Mouse (Mus musculus) spleen, adult 2 months (tissue): Measurements from ENCODE around the gene Nbas. TPM values are rescaled to one million over a fixed set of nuclear protein-coding genes. Genes with fewer than 3 reads are reported as not detected.

Experiments used
- DNase-seq, 2 experiments: peaks; one replicate each; pipeline versions ENCODE4 v3.0.0 to v3.0.0-alpha.2; 2012 to 2021; ENCODE audit warnings: low spot score in 2 of 2, low read depth in 1 of 2
- H3K27ac ChIP-seq: fragments of 200-500 bp; 2 replicates; pipeline ENCODE4 v1.5.1; 2012; ENCODE audit warnings: low read length, inconsistent platforms; ENCODE audit not compliant: insufficient read depth
- H3K27me3 ChIP-seq: fragments of 200-500 bp; 2 replicates; pipeline ENCODE4 v1.6.1; 2012; ENCODE audit warnings: mild to moderate bottlenecking, moderate library complexity, low read length, inconsistent platforms; ENCODE audit not compliant: control insufficient read depth, insufficient read depth
- H3K36me3 ChIP-seq: fragments of 200-500 bp; 2 replicates; pipeline ENCODE4 v1.6.1; 2012; ENCODE audit warnings: mild to moderate bottlenecking, low read length, inconsistent platforms; ENCODE audit not compliant: control insufficient read depth, insufficient read depth
- H3K4me1 ChIP-seq: fragments of 200-500 bp; 2 replicates; pipeline ENCODE4 v1.6.1; 2011; ENCODE audit warnings: inconsistent platforms; ENCODE audit not compliant: control insufficient read depth, insufficient read depth, insufficient read length
- H3K4me3 ChIP-seq: fragments of 200-500 bp; 2 replicates; pipeline ENCODE4 v1.5.1; 2011; ENCODE audit warnings: mild to moderate bottlenecking, inconsistent platforms; ENCODE audit not compliant: insufficient read depth, insufficient read length; ENCODE audit errors: extremely low read depth
- CTCF ChIP-seq: fragments of 200-500 bp; IDR thresholded peaks from 2 replicates; pipeline ENCODE4 v1.5.1; 2011; ENCODE audit warnings: mild to moderate bottlenecking, inconsistent platforms; ENCODE audit not compliant: insufficient read depth, insufficient read length, insufficient replicate concordance; ENCODE audit errors: extremely low read depth
- POLR2A ChIP-seq: fragments of 200-500 bp; IDR thresholded peaks from 2 replicates; pipeline ENCODE4 v1.6.1; 2011; ENCODE audit warnings: low read depth, low read length, inconsistent platforms
- WGBS: fragments of 180-500 bp; shearing (Covaris S2); methylation state at CpG from one replicate; pipeline ENCODE4 v1.1.7; 2018; 5-methylcytosine and 5-hydroxymethylcytosine counted together
- polyA plus RNA-seq: library from polyadenylated mRNA; depleted of rRNA; stranded (reverse); fragments of >200 nt; gene quantifications from 2 replicates; pipeline ENCODE4 v1.2.3, GENCODE M21; 2012

Gene Nbas
- polyA plus RNA-seq, 1 experiment, result 7.9 TPM

- TF ChIP-seq CTCF (no peak), POLR2A (no peak)
- DNase-seq, result no peak
- no peak overlapping the region for H3K27ac ChIP-seq
- peaks cover 1% of the 10 kb centered on the region; the same call in 1 of the 2 replicates for H3K36me3 ChIP-seq
- WGBS, result 91% methylated on average over 2 of the region's 2 CpGs
- no peak overlapping the region for H3K4me3 ChIP-seq
- H3K27me3 ChIP-seq, result no peaks in the 10 kb centered on the region
- no peaks in the 10 kb centered on the region for H3K4me1 ChIP-seq
Observed at GRCm38 (mm10) chr12:13445486-13446065, 176.6 kb downstream of the Nbas start.

DNA sequence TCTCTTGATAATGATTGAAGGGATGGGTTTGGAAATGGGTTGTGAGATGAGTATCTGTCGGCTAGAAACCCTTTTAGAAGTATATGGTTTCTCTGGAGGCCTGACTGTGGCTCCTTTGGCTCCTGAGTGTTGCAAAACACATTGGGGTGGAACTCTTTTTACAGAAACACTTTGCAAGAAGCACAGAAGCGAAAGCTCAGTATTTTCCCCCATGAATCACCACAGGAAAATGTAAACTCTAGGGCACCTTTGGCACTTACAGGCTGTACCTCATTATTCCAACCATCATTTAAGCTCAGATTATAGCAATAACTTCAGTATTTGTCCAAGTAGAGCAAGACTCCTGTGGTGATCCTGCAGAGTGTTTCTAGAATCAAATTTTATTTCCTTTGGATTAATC lies 180.0 kb downstream of the Nbas start:
- Histone ChIP-seq H3K27ac (no peak overlapping the region), H3K4me1 (no peaks in the 10 kb centered on the region), H3K36me3 (0 out of 2 replicates have a peak, but pooled peaks cover 1% of the 10 kb centered on the region), H3K27me3 (no peaks in the 10 kb centered on the region), H3K4me3 (no peak overlapping the region)
- WGBS, result 93% methylated on average over 2 of the region's 2 CpGs
- no peak for DNase-seq
- TF ChIP-seq POLR2A, result no peak
- no peak for TF ChIP-seq CTCF

DNA sequence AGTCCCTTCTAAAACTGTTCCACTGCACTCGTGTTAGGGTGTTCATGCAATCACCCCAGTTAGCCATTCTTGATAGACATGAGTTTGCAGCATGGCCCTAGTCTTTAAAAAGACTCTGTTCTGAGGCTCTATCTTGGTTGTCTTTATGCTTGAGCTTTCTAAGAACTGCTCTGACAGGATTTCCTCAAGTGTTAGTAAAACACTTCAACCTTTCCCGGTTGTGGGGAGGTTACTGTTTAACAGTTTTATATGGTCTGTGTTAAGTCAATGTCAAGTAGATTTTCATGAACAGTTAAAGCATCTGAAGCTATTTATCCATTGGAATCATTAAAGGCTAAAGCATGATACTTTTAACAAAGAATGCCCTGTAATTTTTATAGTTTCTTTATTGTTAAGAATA lies 183.1 kb downstream of the Nbas start:
- no peaks in the 10 kb centered on the region for H3K4me1 ChIP-seq
- H3K27me3 ChIP-seq, result no peaks in the 10 kb centered on the region
- no peak for TF ChIP-seq POLR2A
- TF ChIP-seq CTCF, result no peak
- H3K4me3 ChIP-seq, result no peak overlapping the region
- 70% methylated on average over 2 of the region's 2 CpGs for WGBS
- no peak for DNase-seq
- H3K36me3 ChIP-seq, result 0 out of 2 replicates have a peak, but pooled peaks cover 1% of the 10 kb centered on the region
- no peak overlapping the region for H3K27ac ChIP-seq

GRCm38 (mm10) chr12:13460223-13460853 lies 191.4 kb downstream of the Nbas start:
- no peaks in the 10 kb centered on the region for H3K27me3 ChIP-seq
- H3K27ac ChIP-seq, result no peak overlapping the region
- DNase-seq, result no peak
- peaks cover 2% of the 10 kb centered on the region; the same call in 1 of the 2 replicates for H3K4me1 ChIP-seq
- TF ChIP-seq CTCF (no peak), POLR2A (no peak)
- no peak overlapping the region for H3K4me3 ChIP-seq
- 94% methylated on average over 6 of the region's 6 CpGs for WGBS
- H3K36me3 ChIP-seq, result no peaks in the 10 kb centered on the region

DNA sequence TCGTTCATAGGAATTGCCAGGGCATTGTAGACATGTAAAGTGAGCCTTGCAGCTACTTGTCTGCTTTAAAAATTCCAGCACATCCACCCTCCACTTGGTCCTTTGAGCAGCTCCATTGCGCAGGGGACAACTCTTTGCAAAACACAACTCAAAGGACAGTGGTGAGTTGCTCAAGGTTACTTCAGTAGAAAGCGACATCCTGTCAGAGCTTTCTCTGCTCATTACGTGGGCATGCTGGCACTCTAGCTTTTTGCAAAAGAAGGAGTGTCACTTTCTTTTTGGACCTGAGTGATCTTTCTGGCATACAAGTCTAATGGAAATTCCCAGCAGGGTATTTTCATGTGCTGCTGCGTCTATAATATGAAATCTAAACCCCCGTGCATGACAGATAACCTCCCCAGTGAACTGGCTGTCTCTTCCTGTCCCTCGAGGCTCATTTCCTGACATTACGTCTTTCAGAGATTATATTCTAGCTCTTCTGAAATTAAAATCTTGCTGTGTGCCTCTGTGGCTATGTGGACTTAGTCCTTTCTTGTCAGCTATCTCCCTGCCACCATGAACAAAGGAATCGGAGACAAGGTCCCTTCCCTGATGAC lies 192.7 kb downstream of the Nbas start:
- H3K36me3 ChIP-seq, result no peaks in the 10 kb centered on the region
- no peaks in the 10 kb centered on the region for H3K27me3 ChIP-seq
- 64% methylated on average over 9 of the region's 9 CpGs for WGBS
- no peak overlapping the region for H3K27ac ChIP-seq
- peaks cover 2% of the 10 kb centered on the region; the same call in 1 of the 2 replicates for H3K4me1 ChIP-seq
- H3K4me3 ChIP-seq, result no peak overlapping the region
- DNase-seq, result no peak
- TF ChIP-seq POLR2A (no peak), CTCF (no peak)

- Histone ChIP-seq H3K4me3 (no peak overlapping the region), H3K36me3 (no peaks in the 10 kb centered on the region), H3K4me1 (peaks cover 2% of the 10 kb centered on the region; the same call in 1 of the 2 replicates), H3K27ac (no peak overlapping the region), H3K27me3 (no peaks in the 10 kb centered on the region)
- DNase-seq, result no peak
- TF ChIP-seq POLR2A (no peak), CTCF (no peak)
- 73% methylated on average over 6 of the region's 6 CpGs for WGBS
Observed at GRCm38 (mm10) chr12:13462397-13462796, 193.5 kb downstream of the Nbas start.

DNA sequence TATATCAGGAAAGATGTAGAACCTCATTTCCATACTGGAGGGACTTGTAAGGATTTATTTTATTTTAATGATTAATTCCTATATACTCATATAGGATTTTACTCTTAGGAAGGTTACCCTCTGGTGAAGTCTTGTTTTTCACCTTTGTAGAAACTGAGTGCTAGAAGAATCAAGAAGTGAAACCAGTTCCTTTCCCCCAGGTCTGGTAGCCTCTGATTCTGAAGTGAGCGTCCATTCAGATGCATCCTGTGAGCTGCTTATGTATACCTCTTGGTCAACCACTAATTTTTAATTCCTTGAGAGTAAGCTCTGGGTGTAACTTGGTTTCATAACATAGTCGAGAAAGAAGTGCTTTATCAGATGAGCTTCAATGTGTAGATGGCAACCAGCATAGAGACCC lies 196.6 kb downstream of the Nbas start:
- DNase-seq, result no peak
- H3K36me3 ChIP-seq, result no peaks in the 10 kb centered on the region
- TF ChIP-seq CTCF, result no peak
- no peak for TF ChIP-seq POLR2A
- H3K27me3 ChIP-seq, result no peaks in the 10 kb centered on the region
- WGBS, result 31% methylated on average over 2 of the region's 2 CpGs
- no peak overlapping the region for H3K27ac ChIP-seq
- no peak overlapping the region for H3K4me3 ChIP-seq
- H3K4me1 ChIP-seq, result peaks cover 2% of the 10 kb centered on the region; the same call in 1 of the 2 replicates
